Mouse (Mus musculus): ENCODE data around the gene Tmem132d.

- no peak for TF ChIP-seq POLR2A (IDR thresholded peaks at IDR 0.05; ENCODE audit: low read depth, low read length)
- TF ChIP-seq CTCF (IDR thresholded peaks at IDR 0.05; ENCODE audit: borderline replicate concordance, insufficient read depth, low read length), result no peak
These were observed 455 bp downstream of the Tmem132d start for GRCm38 (mm10) chr5:128432422-128432821.

All from embryonic fibroblast, embryonic 13.5 days (primary cell).